Mouse (Mus musculus) myocyte (in vitro differentiated cells): ENCODE measurements around the gene Supt4a.

ENCODE experiments used
- CEBPB ChIP-seq: IDR thresholded peaks from 2 replicates; pipeline ENCODE4 v1.6.1; 2011; ENCODE audit warnings: mild to moderate bottlenecking, moderate library complexity; ENCODE audit not compliant: poor library complexity, insufficient read depth, severe bottlenecking
- E2F4 ChIP-seq: IDR thresholded peaks from one replicate; pipeline ENCODE4 v1.6.1; 2011; ENCODE audit warnings: mild to moderate bottlenecking, control low read depth, moderate library complexity; ENCODE audit not compliant: insufficient read depth
- MAX ChIP-seq: IDR thresholded peaks from one replicate; pipeline ENCODE4 v1.6.1; 2011; ENCODE audit warnings: low read depth, mild to moderate bottlenecking, control low read depth
- MYOD1 ChIP-seq, 3 experiments: IDR thresholded peaks; one replicate each; pipeline ENCODE4 v1.6.1; 2011; ENCODE audit warnings: control low read depth in 2 of 3, low read depth in 2 of 3, mild to moderate bottlenecking in 2 of 3, moderate library complexity in 1 of 3; ENCODE audit not compliant: insufficient read length in 2 of 3, control insufficient read depth in 1 of 3
- MYOG ChIP-seq, 3 experiments: IDR thresholded peaks; one replicate each; pipeline ENCODE4 v1.6.1; 2011; ENCODE audit warnings: control low read depth in 2 of 3, low read depth in 2 of 3, mild to moderate bottlenecking in 2 of 3; ENCODE audit not compliant: insufficient read length in 2 of 3, control insufficient read depth in 1 of 3, insufficient read depth in 1 of 3
- POLR2A ChIP-seq: IDR thresholded peaks from one replicate; pipeline ENCODE4 v1.6.1; 2011; ENCODE audit warnings: low read depth, mild to moderate bottlenecking, control low read depth, moderate library complexity; ENCODE audit not compliant: insufficient read length
- POLR2AphosphoS2 ChIP-seq: IDR thresholded peaks from one replicate; pipeline ENCODE4 v1.6.1; 2011; ENCODE audit warnings: low read depth, control low read depth; ENCODE audit not compliant: insufficient read length
- SRF ChIP-seq: IDR thresholded peaks from one replicate; pipeline ENCODE4 v1.6.1; 2011; ENCODE audit warnings: low read depth; ENCODE audit not compliant: control insufficient read depth, insufficient read length
- TCF12 ChIP-seq: IDR thresholded peaks from one replicate; pipeline ENCODE4 v1.6.1; 2011; ENCODE audit warnings: mild to moderate bottlenecking, control low read depth; ENCODE audit not compliant: poor library complexity, insufficient read depth, severe bottlenecking
- USF1 ChIP-seq: IDR thresholded peaks from one replicate; pipeline ENCODE4 v1.6.1; 2011; ENCODE audit warnings: low read depth, mild to moderate bottlenecking, control low read depth, moderate library complexity

DNA sequence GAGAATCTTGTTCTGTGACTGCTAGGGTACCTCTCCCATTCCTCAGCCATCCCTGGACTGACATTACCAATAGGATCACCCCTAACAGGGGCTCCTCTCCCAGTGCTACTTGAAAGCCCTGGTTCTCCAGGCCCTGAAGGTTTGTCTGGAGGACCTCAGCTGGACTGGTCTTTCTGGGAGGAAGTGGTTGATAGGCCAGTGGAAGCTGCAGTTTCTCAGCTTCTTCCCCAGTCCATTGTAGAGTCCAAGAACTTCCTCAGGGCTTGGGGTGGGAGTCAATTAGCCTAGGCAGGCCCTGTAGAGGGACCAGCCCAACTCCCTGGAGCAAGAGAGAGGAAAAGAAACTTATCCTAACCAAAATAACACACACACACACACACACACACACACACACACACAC, 11.8 kb upstream of the Supt4a start:
- no peak for TF ChIP-seq POLR2A
- no peak for TF ChIP-seq USF1
- no peak for TF ChIP-seq CEBPB
- TF ChIP-seq MYOG (IDR thresholded peaks at IDR 0.05; ENCODE audit: control insufficient read depth in 1 of 3, insufficient read depth in 1 of 3, insufficient read length in 2 of 3, low read depth in 2 of 3), result no peak
- TF ChIP-seq E2F4, result no peak
- no peak for TF ChIP-seq MAX
- no peak for TF ChIP-seq POLR2AphosphoS2
- no peak for TF ChIP-seq SRF
- TF ChIP-seq MYOD1 (IDR thresholded peaks at IDR 0.05; ENCODE audit: control insufficient read depth in 1 of 3, insufficient read length in 2 of 3, low read depth in 2 of 3), result no peak
- no peak for TF ChIP-seq TCF12
